Mouse (Mus musculus): ENCODE measurements around the gene Nfatc4. TPM values are rescaled to one million over a fixed set of nuclear protein-coding genes. Genes with fewer than 3 reads are reported as not detected.
A peak's percentile ranks its signal among the peaks of the same experiment; 100 is the strongest.

The Nfatc4 gene
- total and polyA plus RNA-seq, 2 experiments from 2014 or later: 6.8 to 21.9 TPM

DNA sequence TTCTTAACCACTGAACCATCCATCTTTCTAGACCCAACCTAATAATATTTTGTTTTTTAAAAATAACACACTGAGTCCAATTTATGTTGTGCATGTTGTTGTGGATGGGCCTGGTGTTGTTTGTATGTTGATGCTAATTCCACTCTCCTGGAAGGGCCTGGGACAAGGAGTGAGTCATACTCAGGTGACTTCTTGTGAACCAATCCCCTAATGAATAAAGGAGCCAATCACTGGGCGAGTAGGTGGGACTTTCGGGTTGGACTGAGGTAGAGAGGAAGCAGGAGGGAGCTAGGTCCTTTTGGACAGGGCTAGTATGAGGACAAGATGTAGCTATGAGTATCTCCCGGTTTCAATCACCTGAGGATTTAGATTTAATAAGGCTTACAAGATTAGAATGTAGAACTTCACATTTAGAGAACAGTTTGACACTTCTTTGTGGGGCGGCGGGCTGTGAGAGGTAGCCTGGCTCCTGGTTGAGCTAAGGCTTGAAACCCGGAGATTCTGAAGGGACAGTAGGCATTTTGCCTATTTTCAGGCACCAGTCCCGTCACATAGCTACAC lies 3.0 kb upstream of the Nfatc4 start:
- no peak overlapping the region for H3K4me3 ChIP-seq (ENCODE audit: low read length)
- WGBS: 82% methylated on average over 7 of the region's 7 CpGs

DNA sequence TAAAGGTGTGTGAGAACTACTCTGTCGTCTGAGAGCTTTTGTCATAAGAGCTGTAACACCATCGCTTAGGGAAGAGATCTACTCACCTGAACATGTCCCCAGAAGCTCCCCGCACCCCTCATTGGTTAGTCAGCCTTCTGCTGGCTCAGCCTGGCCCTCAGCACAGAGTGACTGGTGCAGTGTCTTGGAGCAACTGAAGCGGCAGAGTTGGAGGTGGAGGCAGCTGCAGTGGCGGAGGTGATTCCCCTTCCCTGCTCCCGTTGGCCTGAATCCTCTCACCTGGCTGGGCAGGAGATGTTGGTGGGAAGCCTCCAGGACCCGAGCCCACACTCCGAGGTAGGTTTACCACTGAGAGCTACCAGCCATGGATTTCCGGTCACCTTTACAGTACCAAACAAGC lies 2.4 kb upstream of the Nfatc4 start:
- Histone ChIP-seq H3K4me1 (ENCODE audit: insufficient read depth, low read length) (peaks cover 6% of the 10 kb centered on the region; the same call in 1 of the 2 replicates), H3K27ac (no peak overlapping the region), H3K4me2 (ENCODE audit: low read depth, low read length) (no peak overlapping the region), H3K4me3 (ENCODE audit: low read length) (no peak overlapping the region), H3K9me3 (ENCODE audit: low read length) (no peaks in the 10 kb centered on the region), H3K27me3 (ENCODE audit: insufficient read depth, low read length) (no peaks in the 10 kb centered on the region), H3K9ac (replicated peaks; ENCODE audit: low read length) (no peak overlapping the region), H3K36me3 (ENCODE audit: insufficient read depth, low read length) (no peaks in the 10 kb centered on the region)
- no peak for TF ChIP-seq CTCF (IDR thresholded peaks at IDR 0.05; ENCODE audit: low read depth)
- ATAC-seq (no peak), DNase-seq (ENCODE audit: low spot score) (no peak)
- 88% methylated on average over 9 of the region's 9 CpGs for WGBS

More for the DNA sequence above, 3.0 kb upstream of the Nfatc4 start:
- no peak for ATAC-seq
- H3K27me3 ChIP-seq (ENCODE audit: insufficient read depth, low read length): no peaks in the 10 kb centered on the region
- no peaks in the 10 kb centered on the region for H3K36me3 ChIP-seq (ENCODE audit: insufficient read depth, low read length)
- H3K9me3 ChIP-seq (ENCODE audit: low read length): no peaks in the 10 kb centered on the region
- no peak overlapping the region for H3K4me2 ChIP-seq (ENCODE audit: low read depth, low read length)
- TF ChIP-seq CTCF (IDR thresholded peaks at IDR 0.05; ENCODE audit: low read depth): no peak
- H3K4me1 ChIP-seq (ENCODE audit: insufficient read depth, low read length): peaks cover 6% of the 10 kb centered on the region; the same call in 1 of the 2 replicates
- no peak overlapping the region for H3K9ac ChIP-seq (replicated peaks; ENCODE audit: low read length)
- no peak for DNase-seq (ENCODE audit: low spot score)
- no peak overlapping the region for H3K27ac ChIP-seq

DNA sequence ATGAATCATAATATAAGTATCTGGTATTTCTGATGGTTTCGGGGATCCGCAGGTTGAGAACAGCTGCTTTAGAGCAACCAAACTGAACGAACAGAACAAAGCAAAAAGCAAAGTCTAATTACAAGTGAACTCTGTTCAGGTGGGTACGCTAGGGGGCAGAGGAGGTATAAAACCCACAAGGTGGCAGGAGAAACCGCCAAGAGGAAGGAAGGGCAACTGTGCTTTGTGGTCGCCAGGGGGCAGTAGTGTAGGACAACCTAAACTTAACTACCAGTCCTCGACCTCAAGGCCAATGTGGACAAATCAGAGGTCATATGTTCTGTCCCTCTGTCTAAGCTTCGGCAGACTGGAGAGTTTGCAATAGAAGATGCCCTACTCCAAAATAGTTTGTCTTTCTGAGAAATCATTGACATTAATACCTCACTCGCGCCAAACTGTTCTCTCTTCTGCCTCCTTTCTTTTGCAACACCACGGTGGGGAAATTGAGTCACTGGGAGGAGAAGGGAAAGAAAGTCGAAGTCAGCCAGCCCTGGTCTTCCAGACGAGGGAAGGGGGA lies 431 bp upstream of the Nfatc4 start:
- H3K9me3 ChIP-seq (ENCODE audit: low read length): no peaks in the 10 kb centered on the region
- H3K36me3 ChIP-seq (ENCODE audit: insufficient read depth, low read length): no peaks in the 10 kb centered on the region
- H3K4me3 ChIP-seq (ENCODE audit: low read length): peak overlapping the region; percentile 57
- peak; percentile 97 for TF ChIP-seq CTCF (IDR thresholded peaks at IDR 0.05; ENCODE audit: low read depth)
- H3K27me3 ChIP-seq (ENCODE audit: insufficient read depth, low read length): no peaks in the 10 kb centered on the region
- no peak overlapping the region for H3K9ac ChIP-seq (replicated peaks; ENCODE audit: low read length)
- peak; percentile 35 for ATAC-seq
- peaks cover 11% of the 10 kb centered on the region for H3K4me1 ChIP-seq (ENCODE audit: insufficient read depth, low read length)
- peak; percentile 86 for DNase-seq (ENCODE audit: low spot score)
- peak overlapping the region; percentile 93 for H3K4me2 ChIP-seq (ENCODE audit: low read depth, low read length)
- H3K27ac ChIP-seq: peak overlapping the region; percentile 82
- 5% methylated on average over 13 of the region's 13 CpGs for WGBS

DNA sequence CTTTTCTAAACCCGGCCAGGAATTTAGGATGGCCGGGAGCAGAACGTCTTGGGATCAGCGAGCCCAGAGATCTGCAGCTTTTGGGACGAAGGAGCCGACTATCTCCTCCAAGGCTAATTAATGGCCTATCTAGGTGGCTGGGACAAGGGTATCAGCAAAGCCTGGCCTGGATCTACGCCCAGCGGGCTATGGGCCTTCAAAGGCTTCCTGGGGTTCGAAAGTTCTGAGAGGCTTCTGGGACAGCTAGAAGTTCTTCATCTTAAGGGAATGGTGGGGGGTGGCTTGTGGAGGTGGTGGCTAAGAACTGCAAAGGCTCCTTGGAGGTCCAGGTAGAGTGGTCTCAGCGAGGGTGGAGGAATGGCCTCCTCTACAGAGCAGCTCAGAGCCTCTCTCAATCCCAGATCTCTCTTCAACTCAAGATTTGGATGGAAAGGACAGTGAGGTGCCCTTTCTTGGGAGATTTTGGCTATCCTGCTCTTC lies 1.1 kb downstream of the Nfatc4 start:
- Histone ChIP-seq H3K27me3 (ENCODE audit: insufficient read depth, low read length) (no peaks in the 10 kb centered on the region), H3K36me3 (ENCODE audit: insufficient read depth, low read length) (no peaks in the 10 kb centered on the region), H3K4me1 (ENCODE audit: insufficient read depth, low read length) (peaks cover 11% of the 10 kb centered on the region), H3K9ac (replicated peaks; ENCODE audit: low read length) (peak overlapping the region; percentile 66), H3K4me3 (ENCODE audit: low read length) (peak overlapping the region; percentile 57), H3K4me2 (ENCODE audit: low read depth, low read length) (peak overlapping the region; percentile 93), H3K9me3 (ENCODE audit: low read length) (no peaks in the 10 kb centered on the region), H3K27ac (peak overlapping the region; percentile 82)
- no peak for TF ChIP-seq CTCF (IDR thresholded peaks at IDR 0.05; ENCODE audit: low read depth)
- ATAC-seq (no peak), DNase-seq (ENCODE audit: low spot score) (peak; percentile 56)
- 2% methylated on average over 10 of the region's 10 CpGs for WGBS

DNA sequence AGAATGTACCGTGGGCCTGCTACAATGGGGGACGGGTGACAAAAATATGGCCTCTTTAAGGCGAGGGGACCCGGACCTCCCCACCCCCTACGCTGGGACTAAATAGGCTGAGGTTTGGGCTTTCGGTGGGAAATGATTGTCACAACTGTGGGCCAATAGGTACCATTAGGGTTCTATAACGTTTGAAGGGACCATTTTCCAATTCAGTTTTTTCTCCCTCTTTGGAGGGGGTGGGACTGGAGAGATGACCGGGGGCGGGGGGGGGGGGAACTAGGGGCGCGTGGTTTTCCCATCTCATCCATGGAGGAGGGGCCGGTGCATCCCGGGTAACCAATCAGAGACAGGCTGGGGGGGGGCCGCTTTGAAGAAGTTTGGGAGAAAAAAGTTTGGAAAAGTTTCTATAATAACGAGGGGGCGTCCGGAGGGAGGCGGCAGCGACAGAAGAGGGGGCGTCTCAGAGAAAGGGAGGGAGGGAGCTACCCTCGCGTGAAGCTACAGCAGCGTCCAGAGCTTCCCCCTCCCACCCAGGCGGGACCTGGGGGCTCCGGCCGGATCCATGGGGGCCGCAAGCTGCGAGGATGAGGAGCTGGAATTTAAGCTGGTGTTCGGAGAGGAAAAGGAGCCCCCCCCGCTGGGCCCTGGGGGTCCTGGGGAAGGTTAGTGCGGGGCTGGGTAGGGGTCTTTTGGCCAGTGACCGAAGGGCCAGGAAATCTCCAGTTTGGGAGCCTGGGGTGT lies 1.7 kb downstream of the Nfatc4 start:
- Histone ChIP-seq H3K9me3 (ENCODE audit: low read length) (no peaks in the 10 kb centered on the region), H3K27ac (peak overlapping the region; percentile 82), H3K4me3 (ENCODE audit: low read length) (peak overlapping the region; percentile 57), H3K4me2 (ENCODE audit: low read depth, low read length) (peak overlapping the region; percentile 93), H3K27me3 (ENCODE audit: insufficient read depth, low read length) (no peaks in the 10 kb centered on the region), H3K4me1 (ENCODE audit: insufficient read depth, low read length) (peaks cover 11% of the 10 kb centered on the region), H3K9ac (replicated peaks; ENCODE audit: low read length) (peak overlapping the region; percentile 56), H3K36me3 (ENCODE audit: insufficient read depth, low read length) (no peaks in the 10 kb centered on the region)
- peak; percentile 35 for DNase-seq (ENCODE audit: low spot score)
- peak; percentile 3; the same call in 1 of the 2 replicates for ATAC-seq
- no peak for TF ChIP-seq CTCF (IDR thresholded peaks at IDR 0.05; ENCODE audit: low read depth)
- under 1% methylated on average over 28 of the region's 32 CpGs for WGBS

DNA sequence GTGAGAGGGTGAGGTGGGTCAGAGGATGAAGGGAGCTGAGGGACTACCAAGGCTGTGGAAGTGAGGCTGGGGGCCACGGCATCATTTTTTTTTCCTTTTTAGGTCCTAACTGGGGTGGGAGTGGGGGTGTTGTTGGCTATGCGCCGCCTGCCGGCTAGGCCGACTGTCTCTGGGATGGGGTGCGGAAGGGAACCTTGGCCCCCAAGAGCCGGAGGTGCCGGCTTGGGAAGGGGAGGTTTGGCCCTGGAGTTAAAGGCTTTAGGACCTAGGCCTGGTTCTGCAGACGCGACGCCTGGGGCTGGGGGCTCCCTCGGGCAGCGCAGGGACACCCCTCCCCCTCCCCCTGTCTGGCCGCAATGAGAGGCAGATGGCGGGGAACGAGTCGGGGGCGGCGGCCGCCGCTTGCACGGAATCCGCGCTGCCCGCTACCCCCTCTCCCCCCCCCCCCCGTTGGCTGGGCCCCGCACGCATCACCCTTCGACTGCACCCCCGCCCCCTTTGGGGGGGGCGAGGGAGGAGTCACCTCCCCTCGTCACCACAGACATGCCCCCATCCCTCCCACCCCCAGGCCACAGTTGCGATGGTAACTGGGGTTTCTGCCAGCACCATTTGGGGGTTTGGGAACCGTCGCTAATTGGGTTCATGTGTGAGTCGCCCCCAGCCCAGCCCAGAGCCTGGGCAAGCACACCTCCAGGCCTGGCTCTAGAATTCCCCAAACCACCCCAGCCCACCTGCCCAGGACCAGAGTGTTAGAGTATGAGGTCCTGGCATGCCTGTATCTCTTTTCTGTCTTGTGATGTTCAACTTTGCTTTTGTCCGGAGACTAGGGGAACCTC lies 2.5 kb downstream of the Nfatc4 start:
- Histone ChIP-seq H3K4me2 (ENCODE audit: low read depth, low read length) (peak overlapping the region; percentile 93), H3K4me1 (ENCODE audit: insufficient read depth, low read length) (peaks cover 11% of the 10 kb centered on the region), H3K27me3 (ENCODE audit: insufficient read depth, low read length) (no peaks in the 10 kb centered on the region), H3K9ac (replicated peaks; ENCODE audit: low read length) (peak overlapping the region; percentile 56), H3K27ac (peak overlapping the region; percentile 65), H3K36me3 (ENCODE audit: insufficient read depth, low read length) (no peaks in the 10 kb centered on the region), H3K9me3 (ENCODE audit: low read length) (no peaks in the 10 kb centered on the region), H3K4me3 (ENCODE audit: low read length) (peak overlapping the region; percentile 57)
- peak; percentile 71 for DNase-seq (ENCODE audit: low spot score)
- WGBS: under 1% methylated on average over 30 of the region's 37 CpGs
- ATAC-seq: peak; percentile 18; the same call in 1 of the 2 replicates
- TF ChIP-seq CTCF (IDR thresholded peaks at IDR 0.05; ENCODE audit: low read depth): peak; percentile 39

All from hindbrain, postnatal 0 days (tissue).